Mouse (Mus musculus): ENCODE results near the gene Cfdp1. TPM values are rescaled to one million over a fixed set of nuclear protein-coding genes. Genes with fewer than 3 reads are reported as not detected.

Cfdp1 gene
- total RNA-seq, 4 experiments from 2014 or later = 62.3 to 84.3 (median 70.8) TPM

- DNase-seq (ENCODE audit: low spot score in 2 of 2) = no peak
Observed at GRCm38 (mm10) chr8:111741556-111741955, 112.5 kb downstream of the Cfdp1 start.

- no peak for DNase-seq (ENCODE audit: low spot score in 2 of 2)
Observed at GRCm38 (mm10) chr8:111740994-111741393, 113.1 kb downstream of the Cfdp1 start.

GRCm38 (mm10) chr8:111740301-111740711 lies 113.8 kb downstream of the Cfdp1 start:
- DNase-seq (ENCODE audit: low spot score in 2 of 2) = no peak

GRCm38 (mm10) chr8:111739604-111740003 lies 114.5 kb downstream of the Cfdp1 start:
- no peak for DNase-seq (ENCODE audit: low spot score in 2 of 2)

GRCm38 (mm10) chr8:111738867-111739266 lies 115.2 kb downstream of the Cfdp1 start:
- no peak for DNase-seq (ENCODE audit: low spot score in 2 of 2)

- peak in 1 of 2 experiments; percentile 62 for DNase-seq (ENCODE audit: low spot score in 2 of 2)
Observed at GRCm38 (mm10) chr8:111736321-111736720, 117.8 kb downstream of the Cfdp1 start.

- DNase-seq (ENCODE audit: low spot score in 2 of 2) = no peak
Observed at GRCm38 (mm10) chr8:111735791-111736190, 118.3 kb downstream of the Cfdp1 start.

GRCm38 (mm10) chr8:111735335-111735761 lies 118.7 kb downstream of the Cfdp1 start:
- DNase-seq (ENCODE audit: low spot score in 2 of 2) = no peak

- DNase-seq (ENCODE audit: low spot score in 2 of 2) = no peak
Observed at GRCm38 (mm10) chr8:111734244-111734960, 119.7 kb downstream of the Cfdp1 start.

- no peak for DNase-seq (ENCODE audit: low spot score in 2 of 2)
Observed at GRCm38 (mm10) chr8:111733581-111734243, 120.4 kb downstream of the Cfdp1 start.

GRCm38 (mm10) chr8:111732406-111733085 lies 121.5 kb downstream of the Cfdp1 start:
- no peak for DNase-seq (ENCODE audit: low spot score in 2 of 2)

GRCm38 (mm10) chr8:111732004-111732403 lies 122.1 kb downstream of the Cfdp1 start:
- DNase-seq (ENCODE audit: low spot score in 2 of 2) = peak; percentile 93 to 94

GRCm38 (mm10) chr8:111731231-111731977 lies 122.7 kb downstream of the Cfdp1 start:
- no peak for DNase-seq (ENCODE audit: low spot score in 2 of 2)

- DNase-seq (ENCODE audit: low spot score in 2 of 2) = no peak
Observed at GRCm38 (mm10) chr8:111729233-111730170, 124.6 kb downstream of the Cfdp1 start.

GRCm38 (mm10) chr8:111728481-111728880 lies 125.6 kb downstream of the Cfdp1 start:
- no peak for DNase-seq (ENCODE audit: low spot score in 2 of 2)

- no peak for DNase-seq (ENCODE audit: low spot score in 2 of 2)
Observed at GRCm38 (mm10) chr8:111727553-111727952, 126.5 kb downstream of the Cfdp1 start.

GRCm38 (mm10) chr8:111726102-111726900 lies 127.8 kb downstream of the Cfdp1 start:
- peak; percentile 78 to 85 for DNase-seq (ENCODE audit: low spot score in 2 of 2)

- DNase-seq (ENCODE audit: low spot score in 2 of 2) = no peak
Observed at GRCm38 (mm10) chr8:111725341-111725740, 128.8 kb downstream of the Cfdp1 start.

- DNase-seq (ENCODE audit: low spot score in 2 of 2) = no peak
Observed at GRCm38 (mm10) chr8:111720115-111720544, 134.0 kb downstream of the Cfdp1 start.
